Mouse (Mus musculus): Measurements from ENCODE around the gene Efcab12. TPM values are rescaled to one million over a fixed set of nuclear protein-coding genes. Genes with fewer than 3 reads are reported as not detected.
A peak's percentile ranks its signal among the peaks of the same experiment; 100 is the strongest.

Gene Efcab12
- total and polyA plus RNA-seq, 3 experiments, result 0.11 TPM; not detected in 2

- Histone ChIP-seq H3K9ac (ENCODE audit: control insufficient read depth, low read depth, low read length, poor library complexity, severe bottlenecking) (peak overlapping the region; percentile 98), H3K36me3 (ENCODE audit: control insufficient read depth in 1 of 2, insufficient read depth in 2 of 2, low read length in 2 of 2) (peaks cover 9 to 14% of the 10 kb centered on the region in 2 experiments), H3K4me1 (ENCODE audit: control insufficient read depth in 1 of 2, insufficient read depth in 2 of 2, low read length in 2 of 2) (peaks cover 0 to 8% of the 10 kb centered on the region in 2 experiments; a peak in 1 of 4 replicates), H3K9me3 (replicated peaks; ENCODE audit: insufficient read depth, low read length) (no peaks in the 10 kb centered on the region), H3K4me3 (ENCODE audit: control insufficient read depth in 1 of 2, insufficient read depth in 1 of 2, low read depth in 2 of 2, low read length in 2 of 2) (peak overlapping the region; percentile 94 to 98), H3K27me3 (ENCODE audit: control insufficient read depth in 1 of 2, insufficient read depth in 2 of 2, low read length in 2 of 2) (no peaks in the 10 kb centered on the region), H3K79me2 (ENCODE audit: control insufficient read depth, insufficient read depth, low read length, poor library complexity) (peaks cover 29% of the 10 kb centered on the region), H3K27ac (ENCODE audit: control insufficient read depth, low read depth, low read length) (peak overlapping the region; percentile 88)
- peak; percentile 46 for DNase-seq (ENCODE audit: low read depth, low spot score)
- TF ChIP-seq TCF12 (IDR thresholded peaks at IDR 0.05; ENCODE audit: low read depth, low read length) (no peak), ETS1 (IDR thresholded peaks at IDR 0.05; ENCODE audit: low read depth, low read length) (no peak), SIN3A (IDR thresholded peaks at IDR 0.05; ENCODE audit: low read length) (peak; percentile 26; the same call in 1 of the 2 replicates), E2F4 (IDR thresholded peaks at IDR 0.05; ENCODE audit: borderline replicate concordance, low read depth, low read length) (peak; percentile 12; the same call in 1 of the 2 replicates), NELFE (IDR thresholded peaks at IDR 0.05; ENCODE audit: low read depth, low read length) (no peak), ZMIZ1 (IDR thresholded peaks at IDR 0.05; ENCODE audit: low read depth, low read length) (0 out of 2 replicates have a peak, but pooled peaks have one; percentile 24), MYC (IDR thresholded peaks at IDR 0.05; ENCODE audit: low read depth, low read length) (no peak), POLR2AphosphoS5 (IDR thresholded peaks at IDR 0.05; ENCODE audit: borderline replicate concordance, low read depth, low read length) (no peak; the same call in 1 of the 2 replicates), CHD1 (IDR thresholded peaks at IDR 0.05; ENCODE audit: low read depth, low read length) (peak; percentile 91), ZNF384 (IDR thresholded peaks at IDR 0.05; ENCODE audit: low read depth, low read length) (no peak), MAX (IDR thresholded peaks at IDR 0.05; ENCODE audit: low read length) (no peak), HCFC1 (IDR thresholded peaks at IDR 0.05; ENCODE audit: low read depth, low read length) (no peak; the same call in 1 of the 2 replicates), MXI1 (IDR thresholded peaks at IDR 0.05; ENCODE audit: low read depth, low read length) (0 out of 2 replicates have a peak, but pooled peaks have one; percentile 18), MAZ (IDR thresholded peaks at IDR 0.05; ENCODE audit: low read depth, low read length) (no peak), ZC3H11A (IDR thresholded peaks at IDR 0.05; ENCODE audit: low read depth, low read length) (no peak), UBTF (IDR thresholded peaks at IDR 0.05; ENCODE audit: borderline replicate concordance, insufficient read depth, low read depth, low read length) (no peak), JUND (IDR thresholded peaks at IDR 0.05; ENCODE audit: low read depth, low read length) (no peak), TBP (IDR thresholded peaks at IDR 0.05; ENCODE audit: low read depth, low read length) (no peak), KAT2A (conservative IDR thresholded peaks at IDR 0.05; ENCODE audit: low read depth, low read length) (no peak), RCOR1 (IDR thresholded peaks at IDR 0.05; ENCODE audit: low read depth, low read length) (no peak)
Measured at GRCm38 (mm10) chr6:115807464-115808195, 30.6 kb downstream of the Efcab12 start.

Measured in MEL (cell line).